Mouse (Mus musculus): ENCODE results near the gene Lamc1. TPM values are rescaled to one million over a fixed set of nuclear protein-coding genes. Genes with fewer than 3 reads are reported as not detected.

The Lamc1 gene
- polyA plus RNA-seq, 2 experiments = 76.7 to 118 TPM

GRCm38 (mm10) chr1:153185828-153186803 is 146.5 kb downstream of the Lamc1 start, which contains the start of gene Lamc2:
Gene Lamc2 (minus strand): TSS chr1:153186447.
- peak within 1 kb of the TSS; percentile 45 for H3K4me3 ChIP-seq (replicated peaks; ENCODE audit: low read length)
- no peak within 1 kb of the TSS for H3K27ac ChIP-seq (replicated peaks; ENCODE audit: low read depth, low read length)
- peak within 1 kb of the TSS; percentile 41 for H3K9ac ChIP-seq (ENCODE audit: low read depth, low read length, severe bottlenecking)
- H3K36me3 ChIP-seq (ENCODE audit: control insufficient read depth, insufficient read depth, low read length) = no peaks in the 10 kb centered on the region
- H3K4me2 ChIP-seq (replicated peaks; ENCODE audit: low read depth, low read length, severe bottlenecking) = peak within 1 kb of the TSS; percentile 84
- DNase-seq (ENCODE audit: low spot score) = no peak
- 3% methylated on average over 41 of the region's 46 CpGs for WGBS
- no peak for TF ChIP-seq POLR2A (IDR thresholded peaks at IDR 0.05; ENCODE audit: borderline replicate concordance, extremely low read depth, insufficient read depth, insufficient read length)
- H3K4me1 ChIP-seq (ENCODE audit: control insufficient read depth, insufficient read depth, low read length) = peaks cover 12% of the 10 kb centered on the region
- ATAC-seq (ENCODE audit: low FRiP score, low read depth) = peak; percentile 30
- H3K27me3 ChIP-seq (ENCODE audit: control insufficient read depth, insufficient read depth, low read length) = peaks cover 24% of the 10 kb centered on the region
- H3K9me3 ChIP-seq (ENCODE audit: control insufficient read depth, low read length) = no peaks in the 10 kb centered on the region

GRCm38 (mm10) chr1:153180586-153181289 is 151.8 kb downstream of the Lamc1 start:
- DNase-seq (ENCODE audit: low spot score) (peak; percentile 80), ATAC-seq (ENCODE audit: low FRiP score, low read depth) (peak; percentile 76)
- 45% methylated on average over 9 of the region's 9 CpGs for WGBS
- H3K4me2 ChIP-seq (replicated peaks; ENCODE audit: low read depth, low read length, severe bottlenecking) = no peak overlapping the region
- peaks cover 2% of the 10 kb centered on the region; the same call in 1 of the 2 replicates for H3K4me1 ChIP-seq (ENCODE audit: control insufficient read depth, insufficient read depth, low read length)
- H3K27me3 ChIP-seq (ENCODE audit: control insufficient read depth, insufficient read depth, low read length) = peaks cover 11% of the 10 kb centered on the region; the same call in 1 of the 2 replicates
- H3K36me3 ChIP-seq (ENCODE audit: control insufficient read depth, insufficient read depth, low read length) = no peaks in the 10 kb centered on the region
- H3K9me3 ChIP-seq (ENCODE audit: control insufficient read depth, low read length) = no peaks in the 10 kb centered on the region
- no peak overlapping the region for H3K9ac ChIP-seq (ENCODE audit: low read depth, low read length, severe bottlenecking)
- peak overlapping the region; percentile 15; the same call in 1 of the 2 replicates for H3K27ac ChIP-seq (replicated peaks; ENCODE audit: low read depth, low read length)
- no peak overlapping the region for H3K4me3 ChIP-seq (replicated peaks; ENCODE audit: low read length)
- TF ChIP-seq POLR2A (IDR thresholded peaks at IDR 0.05; ENCODE audit: borderline replicate concordance, extremely low read depth, insufficient read depth, insufficient read length) = no peak

GRCm38 (mm10) chr1:153180160-153180559 is 152.4 kb downstream of the Lamc1 start:
- DNase-seq (ENCODE audit: low spot score) (no peak), ATAC-seq (ENCODE audit: low FRiP score, low read depth) (no peak)
- H3K9me3 ChIP-seq (ENCODE audit: control insufficient read depth, low read length) = no peaks in the 10 kb centered on the region
- H3K4me1 ChIP-seq (ENCODE audit: control insufficient read depth, insufficient read depth, low read length) = no peaks in the 10 kb centered on the region
- no peak for TF ChIP-seq POLR2A (IDR thresholded peaks at IDR 0.05; ENCODE audit: borderline replicate concordance, extremely low read depth, insufficient read depth, insufficient read length)
- H3K4me2 ChIP-seq (replicated peaks; ENCODE audit: low read depth, low read length, severe bottlenecking) = no peak overlapping the region
- 73% methylated on average over 4 of the region's 4 CpGs for WGBS
- no peak overlapping the region for H3K9ac ChIP-seq (ENCODE audit: low read depth, low read length, severe bottlenecking)
- no peak overlapping the region for H3K4me3 ChIP-seq (replicated peaks; ENCODE audit: low read length)
- H3K36me3 ChIP-seq (ENCODE audit: control insufficient read depth, insufficient read depth, low read length) = no peaks in the 10 kb centered on the region
- H3K27ac ChIP-seq (replicated peaks; ENCODE audit: low read depth, low read length) = no peak overlapping the region
- H3K27me3 ChIP-seq (ENCODE audit: control insufficient read depth, insufficient read depth, low read length) = peaks cover 6% of the 10 kb centered on the region; the same call in 1 of the 2 replicates

- Histone ChIP-seq H3K4me3 (replicated peaks; ENCODE audit: low read length) (no peak overlapping the region), H3K9ac (ENCODE audit: low read depth, low read length, severe bottlenecking) (no peak overlapping the region), H3K36me3 (ENCODE audit: control insufficient read depth, insufficient read depth, low read length) (no peaks in the 10 kb centered on the region), H3K9me3 (ENCODE audit: control insufficient read depth, low read length) (no peaks in the 10 kb centered on the region), H3K4me2 (replicated peaks; ENCODE audit: low read depth, low read length, severe bottlenecking) (no peak overlapping the region), H3K4me1 (ENCODE audit: control insufficient read depth, insufficient read depth, low read length) (peaks cover 18% of the 10 kb centered on the region), H3K27ac (replicated peaks; ENCODE audit: low read depth, low read length) (no peak overlapping the region), H3K27me3 (ENCODE audit: control insufficient read depth, insufficient read depth, low read length) (no peaks in the 10 kb centered on the region)
- TF ChIP-seq POLR2A (IDR thresholded peaks at IDR 0.05; ENCODE audit: borderline replicate concordance, extremely low read depth, insufficient read depth, insufficient read length) = no peak
- no peak for ATAC-seq (ENCODE audit: low FRiP score, low read depth)
- WGBS = 42% methylated on average over 12 of the region's 12 CpGs
- DNase-seq (ENCODE audit: low spot score) = peak; percentile 48
Observed at GRCm38 (mm10) chr1:153174801-153175200, 157.8 kb downstream of the Lamc1 start.

- no peak overlapping the region for H3K27ac ChIP-seq (replicated peaks; ENCODE audit: low read depth, low read length)
- WGBS = 69% methylated on average over 3 of the region's 3 CpGs
- peak; percentile 15 for DNase-seq (ENCODE audit: low spot score)
Observed at GRCm38 (mm10) chr1:153173276-153173675, 159.3 kb downstream of the Lamc1 start.

More at GRCm38 (mm10) chr1:153173276-153173675, 159.3 kb downstream of the Lamc1 start:
- H3K36me3 ChIP-seq (ENCODE audit: control insufficient read depth, insufficient read depth, low read length) = no peaks in the 10 kb centered on the region
- no peak for TF ChIP-seq POLR2A (IDR thresholded peaks at IDR 0.05; ENCODE audit: borderline replicate concordance, extremely low read depth, insufficient read depth, insufficient read length)
- H3K4me2 ChIP-seq (replicated peaks; ENCODE audit: low read depth, low read length, severe bottlenecking) = no peak overlapping the region
- no peak overlapping the region for H3K9ac ChIP-seq (ENCODE audit: low read depth, low read length, severe bottlenecking)
- ATAC-seq (ENCODE audit: low FRiP score, low read depth) = no peak
- H3K4me1 ChIP-seq (ENCODE audit: control insufficient read depth, insufficient read depth, low read length) = peaks cover 18% of the 10 kb centered on the region
- H3K9me3 ChIP-seq (ENCODE audit: control insufficient read depth, low read length) = no peaks in the 10 kb centered on the region
- no peak overlapping the region for H3K4me3 ChIP-seq (replicated peaks; ENCODE audit: low read length)
- H3K27me3 ChIP-seq (ENCODE audit: control insufficient read depth, insufficient read depth, low read length) = no peaks in the 10 kb centered on the region
